Mouse (Mus musculus) embryonic fibroblast, embryonic 13.5 days (primary cell): Measurements from ENCODE around the gene Mapk8ip1.

ENCODE experiments used
- CTCF ChIP-seq: IDR thresholded peaks from 2 replicates; pipeline ENCODE4 v1.5.1; 2011; ENCODE audit warnings: mild to moderate bottlenecking, control low read depth, low read length, moderate library complexity, borderline replicate concordance; ENCODE audit not compliant: insufficient read depth
- POLR2A ChIP-seq: IDR thresholded peaks from 2 replicates; pipeline ENCODE4 v1.6.1; 2011; ENCODE audit warnings: low read depth, mild to moderate bottlenecking, control low read depth, low read length, moderate library complexity

- TF ChIP-seq CTCF, result no peak
- no peak for TF ChIP-seq POLR2A
These were observed 9.3 kb downstream of the Mapk8ip1 start for GRCm38 (mm10) chr2:92391703-92392317.
